Mouse (Mus musculus) cortical plate, adult 2 months (tissue): Measurements from ENCODE around the gene Spns3.

Experiments
- CTCF ChIP-seq: fragments of 200-500 bp; IDR thresholded peaks from 2 replicates; pipeline ENCODE4 v1.5.1; 2011; ENCODE audit warnings: mild to moderate bottlenecking, control low read depth, low read length; ENCODE audit not compliant: insufficient read depth; ENCODE audit errors: extremely low read depth
- POLR2A ChIP-seq: fragments of 200-500 bp; IDR thresholded peaks from 2 replicates; pipeline ENCODE4 v1.6.1; 2011; ENCODE audit warnings: mild to moderate bottlenecking, low read length, control low read depth; ENCODE audit not compliant: insufficient read depth; ENCODE audit errors: extremely low read depth

- TF ChIP-seq POLR2A: no peak
- TF ChIP-seq CTCF: no peak
Observed at GRCm38 (mm10) chr11:72503501-72503921, 46.8 kb downstream of the Spns3 start.
